Mouse (Mus musculus) stomach, postnatal 0 days (tissue): ENCODE results near the gene Sema5a.

Experiments used
- CTCF ChIP-seq: IDR thresholded peaks from 2 replicates; pipeline ENCODE4 v1.5.1; 2016; ENCODE audit warnings: antibody characterized with exemption, low read depth, mild to moderate bottlenecking, moderate library complexity
- EP300 ChIP-seq: optimal IDR thresholded peaks from 2 replicates; pipeline ENCODE3; 2016; ENCODE audit warnings: antibody characterized with exemption

DNA sequence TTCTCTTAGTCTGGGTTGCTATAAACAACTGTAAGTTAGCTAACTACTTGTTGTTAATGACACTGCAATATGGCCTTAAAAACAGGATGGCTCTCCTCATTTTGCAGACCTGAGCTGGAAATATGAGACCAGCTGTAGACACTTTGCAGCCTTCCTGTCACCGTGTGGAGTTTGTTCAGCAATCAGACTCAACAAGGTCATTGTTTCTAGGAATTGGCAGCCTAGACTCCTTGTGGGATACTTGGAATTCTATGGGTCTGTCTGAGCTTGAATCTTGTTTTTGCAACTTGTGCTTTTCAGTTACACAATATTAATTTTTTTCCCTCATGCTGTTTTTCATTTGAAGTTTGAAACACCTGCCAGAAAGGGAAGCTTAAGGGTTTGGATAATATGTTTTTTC is 250.3 kb downstream of the Sema5a start:
- TF ChIP-seq EP300 (no peak), CTCF (no peak)
